Mouse (Mus musculus) lung, embryonic 15.5 days (tissue): ENCODE data around the gene Jmjd1c. TPM values are rescaled to one million over a fixed set of nuclear protein-coding genes. Genes with fewer than 3 reads are reported as not detected.

ENCODE experiments used
- ATAC-seq: fragments of 200-750 bp; cut with Nextera tagmentation; 2 replicates; pipeline ENCODE4 v1.8.0; 2017; ENCODE audit warnings: moderate number of reproducible peaks, borderline replicate concordance; ENCODE audit not compliant: low FRiP score, low TSS enrichment; ENCODE audit errors: extremely low read depth
- H3K27ac ChIP-seq: fragments of 300-500 bp; sonication (generic); 2 replicates; pipeline ENCODE4 v1.5.1; 2015; ENCODE audit warnings: moderate library complexity, mild to moderate bottlenecking, inconsistent platforms
- H3K27me3 ChIP-seq: fragments of 300-500 bp; sonication (generic); 2 replicates; pipeline ENCODE4 v1.6.1; 2015; ENCODE audit warnings: inconsistent platforms
- H3K36me3 ChIP-seq: fragments of 300-500 bp; sonication (generic); 2 replicates; pipeline ENCODE4 v1.6.1; 2015; ENCODE audit warnings: inconsistent platforms
- H3K4me1 ChIP-seq: fragments of 300-500 bp; sonication (generic); 2 replicates; pipeline ENCODE4 v1.6.1; 2015; ENCODE audit warnings: inconsistent platforms
- H3K4me2 ChIP-seq: fragments of 300-500 bp; sonication (generic); 2 replicates; pipeline ENCODE4 v1.6.1; 2015; ENCODE audit warnings: inconsistent platforms, mild to moderate bottlenecking, moderate library complexity
- H3K4me3 ChIP-seq: fragments of 300-500 bp; sonication (generic); 2 replicates; pipeline ENCODE4 v1.5.1; 2015; ENCODE audit warnings: mild to moderate bottlenecking, inconsistent platforms
- H3K9ac ChIP-seq: fragments of 300-500 bp; sonication (generic); 2 replicates; pipeline ENCODE4 v1.6.1; 2015; ENCODE audit warnings: inconsistent platforms
- H3K9me3 ChIP-seq: fragments of 300-500 bp; sonication (generic); 2 replicates; pipeline ENCODE4 v1.6.1; 2016; ENCODE audit warnings: inconsistent platforms
- WGBS: fragments of 180-500 bp; shearing (Covaris S2); methylation state at CpG from one replicate; pipeline ENCODE4 v1.1.7; 2015; 5-methylcytosine and 5-hydroxymethylcytosine counted together
- polyA plus RNA-seq: library from polyadenylated mRNA; unstranded; fragments of >200 nt; fragmentation: Nextera tagmentation; extraction: Ambion mirVana; gene quantifications from 2 replicates; pipeline ENCODE4 v1.2.1, GENCODE M21; 2015

Jmjd1c gene
- polyA plus RNA-seq, 1 experiment from 2014 or later = 30.7 TPM

DNA sequence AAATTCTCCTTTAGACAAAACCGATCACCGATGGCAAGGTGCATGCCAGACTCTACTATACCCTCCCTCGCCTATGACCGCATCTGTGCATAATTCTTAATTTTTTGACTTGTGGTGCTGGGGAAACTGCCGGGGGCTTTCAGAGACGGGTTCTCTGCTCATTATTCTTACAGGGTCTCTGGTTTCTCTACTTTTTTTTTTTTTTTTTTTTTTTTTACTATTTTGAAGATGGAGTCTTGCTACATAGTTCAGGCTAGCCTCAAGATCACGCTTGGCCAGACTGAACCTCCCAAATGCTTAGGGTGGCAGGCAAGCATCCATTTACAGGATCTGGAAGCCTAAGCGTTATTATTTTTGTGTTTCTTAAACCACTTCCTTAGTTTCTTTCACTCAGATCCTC, 22.3 kb upstream of the Jmjd1c start:
- WGBS = 93% methylated on average over 8 of the region's 8 CpGs
- H3K36me3 ChIP-seq = no peaks in the 10 kb centered on the region
- no peak overlapping the region for H3K9ac ChIP-seq
- H3K4me3 ChIP-seq = no peak overlapping the region
- H3K4me1 ChIP-seq = no peaks in the 10 kb centered on the region
- ATAC-seq = no peak
- H3K9me3 ChIP-seq = no peaks in the 10 kb centered on the region
- H3K27me3 ChIP-seq = no peaks in the 10 kb centered on the region
- H3K4me2 ChIP-seq = no peak overlapping the region
- H3K27ac ChIP-seq = no peak overlapping the region

DNA sequence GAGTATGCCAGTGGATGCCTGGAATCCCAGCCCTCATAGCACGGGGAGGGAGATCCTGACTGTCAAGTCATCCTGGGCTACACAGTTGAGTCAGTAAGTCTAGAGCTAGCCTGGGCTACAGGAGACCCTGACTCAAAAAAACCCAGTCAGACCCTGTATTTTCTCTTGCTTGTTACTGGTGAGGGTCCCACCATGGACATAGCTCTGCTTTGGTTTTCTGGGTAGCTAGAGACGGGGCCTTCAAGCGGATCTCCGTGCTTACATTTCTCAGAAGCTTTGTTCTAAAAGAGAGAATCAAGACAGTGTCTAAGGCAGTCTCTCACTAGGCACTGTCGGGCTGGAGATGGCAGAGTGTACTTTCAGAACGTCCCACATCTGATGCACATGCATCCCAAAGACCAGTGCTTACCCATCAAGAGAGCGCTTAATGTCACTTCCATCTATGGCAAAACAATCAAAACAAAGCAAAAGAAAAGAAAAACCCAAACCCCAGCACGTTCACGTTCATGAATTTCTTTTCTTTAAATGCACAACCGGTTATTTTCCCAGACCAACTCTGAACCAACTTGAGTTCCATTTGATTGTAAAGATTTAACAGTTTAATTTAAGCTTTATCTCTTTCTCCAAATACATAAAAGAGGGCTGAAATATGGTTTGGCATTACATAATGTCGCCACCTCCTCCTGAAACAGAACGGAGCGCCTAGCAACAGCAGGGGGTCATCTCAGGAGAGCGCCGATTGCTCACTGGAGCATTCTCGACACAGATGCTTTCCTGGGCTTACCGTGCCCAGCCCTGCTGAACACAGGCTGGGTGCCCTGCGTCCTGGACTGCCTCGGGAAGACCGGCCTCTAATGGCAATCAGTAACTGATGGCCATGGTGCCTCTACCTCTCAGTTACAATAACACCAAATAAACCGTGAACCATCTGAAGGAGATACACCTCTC, 19.7 kb upstream of the Jmjd1c start:
- no peak overlapping the region for H3K27ac ChIP-seq
- 63% methylated on average over 21 of the region's 21 CpGs for WGBS
- no peak for ATAC-seq

DNA sequence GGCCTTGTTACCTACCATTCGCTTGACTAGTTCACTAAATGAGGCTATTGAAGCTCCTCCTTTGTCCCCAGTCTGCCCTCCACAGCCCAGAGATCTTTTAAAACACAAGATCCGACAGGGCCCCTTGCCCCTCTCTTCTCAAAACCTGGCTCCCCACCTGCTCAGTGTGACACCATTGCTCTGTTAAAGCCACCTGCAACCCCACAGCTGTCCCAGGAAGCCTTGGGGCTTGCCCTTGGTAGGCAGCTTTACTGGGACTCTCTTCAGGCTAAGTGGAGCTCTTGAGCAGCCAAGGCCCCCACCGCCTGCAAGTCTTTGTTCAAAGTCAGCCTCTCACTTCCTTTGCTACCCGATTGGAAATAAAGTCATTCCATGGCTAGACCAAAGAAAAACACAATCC, 16.9 kb upstream of the Jmjd1c start:
- H3K4me2 ChIP-seq = no peak overlapping the region
- no peak overlapping the region for H3K4me3 ChIP-seq
- H3K4me1 ChIP-seq = peaks cover 3% of the 10 kb centered on the region; the same call in 1 of the 2 replicates
- H3K36me3 ChIP-seq = no peaks in the 10 kb centered on the region
- 53% methylated on average over 4 of the region's 4 CpGs for WGBS
- no peaks in the 10 kb centered on the region for H3K9me3 ChIP-seq
- H3K27ac ChIP-seq = no peak overlapping the region
- no peak for ATAC-seq
- H3K27me3 ChIP-seq = no peaks in the 10 kb centered on the region
- H3K9ac ChIP-seq = no peak overlapping the region

More for the DNA sequence above, 19.7 kb upstream of the Jmjd1c start:
- no peak overlapping the region for H3K4me3 ChIP-seq
- H3K9me3 ChIP-seq = no peaks in the 10 kb centered on the region
- no peak overlapping the region for H3K9ac ChIP-seq
- H3K36me3 ChIP-seq = no peaks in the 10 kb centered on the region
- H3K4me1 ChIP-seq = peaks cover 2% of the 10 kb centered on the region; the same call in 1 of the 2 replicates
- no peaks in the 10 kb centered on the region for H3K27me3 ChIP-seq
- no peak overlapping the region for H3K4me2 ChIP-seq

DNA sequence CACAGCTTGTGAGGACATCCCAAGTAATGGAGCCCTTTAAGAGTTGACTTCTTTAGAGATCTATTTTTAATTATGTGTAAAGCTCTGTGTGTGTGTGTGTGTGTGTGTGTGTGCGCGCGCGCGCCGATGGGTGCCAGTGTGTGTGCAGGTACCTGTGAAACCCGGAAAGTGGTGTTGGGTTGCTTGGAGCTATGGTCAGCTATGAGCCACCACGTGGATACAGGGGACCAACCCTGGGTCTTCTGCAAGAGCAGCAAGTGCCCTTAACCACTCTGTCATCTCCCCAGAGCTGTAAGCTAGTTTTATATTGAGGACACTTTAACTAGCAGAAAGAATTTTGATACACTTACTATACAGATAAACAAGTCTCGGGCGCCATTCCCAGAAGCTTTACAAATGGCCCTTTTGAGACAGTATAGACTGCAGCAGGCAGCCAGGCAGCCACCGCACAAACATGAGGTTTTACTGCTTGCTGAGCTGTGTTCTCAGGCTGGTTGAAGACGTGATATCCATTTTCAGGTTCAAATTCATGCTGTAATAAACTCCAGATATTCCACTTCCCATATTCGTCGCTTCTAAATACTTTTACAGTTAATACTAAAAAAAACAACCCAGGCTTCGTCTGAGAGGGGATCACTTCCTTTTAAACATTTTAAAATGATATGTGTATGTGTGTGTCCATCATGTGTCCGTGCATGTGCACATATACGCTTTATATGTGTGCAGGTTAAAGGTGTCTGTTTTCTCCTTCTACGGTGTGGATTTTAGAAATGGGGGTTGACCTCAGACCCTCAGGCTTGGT, 14.5 kb upstream of the Jmjd1c start:
- H3K27ac ChIP-seq = no peak overlapping the region

DNA sequence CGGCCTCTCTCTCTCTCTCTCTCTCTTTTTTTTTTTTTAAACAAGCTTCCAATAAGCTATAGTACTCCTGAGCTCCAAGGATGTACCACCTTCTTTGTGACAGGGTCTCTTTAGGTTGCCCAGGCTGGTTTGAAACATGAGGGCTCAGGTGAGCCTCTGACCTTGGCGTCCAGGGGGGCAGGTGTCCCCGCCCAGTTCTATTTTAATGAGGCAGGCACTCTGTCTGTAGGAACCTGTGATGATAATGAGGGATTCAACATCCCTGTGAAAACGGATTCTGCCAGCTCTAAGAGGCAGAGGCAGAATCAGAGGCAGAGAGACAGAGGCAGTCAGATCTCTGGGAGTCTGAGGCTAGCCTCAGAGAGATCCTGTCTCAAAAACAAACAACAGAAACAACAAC, 13.4 kb upstream of the Jmjd1c start:
- Histone ChIP-seq H3K27ac (no peak overlapping the region), H3K27me3 (no peaks in the 10 kb centered on the region), H3K4me2 (no peak overlapping the region), H3K4me3 (no peak overlapping the region), H3K9me3 (no peaks in the 10 kb centered on the region), H3K36me3 (no peaks in the 10 kb centered on the region), H3K4me1 (peaks cover 3% of the 10 kb centered on the region; the same call in 1 of the 2 replicates), H3K9ac (no peak overlapping the region)
- ATAC-seq = no peak
- WGBS = 88% methylated on average over 4 of the region's 4 CpGs

More for the DNA sequence above, 14.5 kb upstream of the Jmjd1c start:
- Histone ChIP-seq H3K4me3 (no peak overlapping the region), H3K4me2 (no peak overlapping the region), H3K36me3 (no peaks in the 10 kb centered on the region), H3K9me3 (no peaks in the 10 kb centered on the region), H3K27me3 (no peaks in the 10 kb centered on the region), H3K4me1 (peaks cover 3% of the 10 kb centered on the region; the same call in 1 of the 2 replicates), H3K9ac (no peak overlapping the region)
- whole genome bisulfite sequencing = 68% methylated on average over 18 of the region's 18 CpGs
- ATAC-seq = no peak

DNA sequence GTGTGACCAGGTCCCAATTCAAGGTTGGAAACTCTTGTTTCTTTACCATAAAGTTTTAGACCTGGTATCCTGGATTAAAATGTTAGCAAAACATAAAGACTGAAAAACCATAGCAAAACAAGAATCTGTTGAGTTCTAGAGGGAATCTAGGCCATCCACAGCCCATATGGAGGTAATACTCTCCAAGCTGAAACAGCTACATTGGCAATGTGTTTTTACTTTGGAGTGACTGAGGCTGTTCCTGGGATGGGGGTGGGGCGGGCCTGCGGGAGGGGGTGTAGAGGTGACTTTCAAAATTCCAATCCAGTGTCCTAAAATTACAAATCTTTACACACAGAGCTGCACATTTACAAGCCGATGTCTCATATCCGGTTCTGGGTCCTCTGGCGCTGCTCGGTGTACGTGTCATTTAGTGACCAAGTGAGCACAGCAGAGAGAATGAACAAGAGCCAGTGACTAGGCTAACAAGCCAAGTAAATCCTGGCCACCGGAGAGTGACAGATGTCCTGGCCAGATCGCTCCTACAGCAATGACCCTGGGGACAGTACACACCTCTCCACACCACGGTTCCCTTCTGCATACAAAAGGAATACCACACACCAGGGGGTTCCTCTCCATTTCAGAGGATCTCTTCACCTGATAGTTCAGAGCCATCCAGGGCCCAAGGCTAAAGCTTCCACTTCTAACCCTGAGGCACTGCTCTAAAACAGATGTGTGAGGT, 12.3 kb upstream of the Jmjd1c start:
- peaks cover 3% of the 10 kb centered on the region; the same call in 1 of the 2 replicates for H3K4me1 ChIP-seq
- no peaks in the 10 kb centered on the region for H3K27me3 ChIP-seq
- H3K4me2 ChIP-seq = no peak overlapping the region
- H3K27ac ChIP-seq = no peak overlapping the region
- no peak overlapping the region for H3K9ac ChIP-seq
- H3K9me3 ChIP-seq = no peaks in the 10 kb centered on the region
- no peak overlapping the region for H3K4me3 ChIP-seq
- 80% methylated on average over 10 of the region's 10 CpGs for WGBS
- no peak for ATAC-seq
- no peaks in the 10 kb centered on the region for H3K36me3 ChIP-seq

DNA sequence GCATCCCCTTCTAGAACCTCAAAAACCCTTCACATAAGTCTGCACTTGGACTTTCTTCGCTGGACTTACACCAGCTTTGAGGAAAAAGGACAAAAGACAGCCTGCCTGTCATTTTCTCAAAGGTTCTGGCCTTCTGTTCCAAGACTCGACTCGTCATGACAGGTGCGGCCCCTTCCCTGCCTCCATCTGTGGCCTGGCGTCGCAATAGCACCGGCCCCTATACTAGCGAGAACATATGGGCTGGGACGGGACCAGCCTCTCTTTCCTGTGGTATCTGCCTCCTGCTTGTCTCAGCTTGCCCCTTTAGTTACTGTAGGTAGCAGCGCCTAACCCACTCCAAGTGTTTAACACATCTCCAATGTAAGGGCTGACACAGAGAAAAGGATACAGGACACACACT, 10.8 kb upstream of the Jmjd1c start:
- H3K9me3 ChIP-seq = no peaks in the 10 kb centered on the region
- H3K27me3 ChIP-seq = no peaks in the 10 kb centered on the region
- 91% methylated on average over 10 of the region's 10 CpGs for WGBS
- H3K9ac ChIP-seq = no peak overlapping the region
- no peak overlapping the region for H3K4me2 ChIP-seq
- H3K4me3 ChIP-seq = no peak overlapping the region
- H3K4me1 ChIP-seq = peaks cover 3% of the 10 kb centered on the region; the same call in 1 of the 2 replicates
- no peak for ATAC-seq
- H3K36me3 ChIP-seq = no peaks in the 10 kb centered on the region
- no peak overlapping the region for H3K27ac ChIP-seq

DNA sequence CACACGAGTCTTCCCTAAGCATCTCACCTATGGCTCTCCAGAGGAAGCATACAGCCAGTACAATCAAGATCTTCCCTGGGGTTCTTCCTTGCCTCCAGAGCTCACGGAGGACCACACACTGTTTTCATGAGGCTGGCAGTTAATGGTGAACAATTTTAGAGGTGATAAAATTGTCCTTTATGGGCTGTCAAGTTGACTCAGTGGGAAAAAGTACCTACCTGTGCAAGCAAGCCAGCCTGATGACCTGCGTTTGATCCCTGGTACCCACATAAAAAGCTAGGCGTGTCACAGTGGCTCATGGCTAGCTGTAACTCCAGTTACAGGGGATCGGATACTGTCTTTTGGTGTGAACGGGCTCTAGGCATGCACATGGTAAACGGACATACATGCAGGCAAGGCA, 10.0 kb upstream of the Jmjd1c start:
- Histone ChIP-seq H3K36me3 (no peaks in the 10 kb centered on the region), H3K27me3 (no peaks in the 10 kb centered on the region), H3K4me3 (no peak overlapping the region), H3K9me3 (no peaks in the 10 kb centered on the region), H3K27ac (no peak overlapping the region), H3K4me1 (peaks cover 3% of the 10 kb centered on the region; the same call in 1 of the 2 replicates), H3K4me2 (no peak overlapping the region), H3K9ac (no peak overlapping the region)
- ATAC-seq = no peak
- WGBS = 78% methylated on average over 7 of the region's 7 CpGs

DNA sequence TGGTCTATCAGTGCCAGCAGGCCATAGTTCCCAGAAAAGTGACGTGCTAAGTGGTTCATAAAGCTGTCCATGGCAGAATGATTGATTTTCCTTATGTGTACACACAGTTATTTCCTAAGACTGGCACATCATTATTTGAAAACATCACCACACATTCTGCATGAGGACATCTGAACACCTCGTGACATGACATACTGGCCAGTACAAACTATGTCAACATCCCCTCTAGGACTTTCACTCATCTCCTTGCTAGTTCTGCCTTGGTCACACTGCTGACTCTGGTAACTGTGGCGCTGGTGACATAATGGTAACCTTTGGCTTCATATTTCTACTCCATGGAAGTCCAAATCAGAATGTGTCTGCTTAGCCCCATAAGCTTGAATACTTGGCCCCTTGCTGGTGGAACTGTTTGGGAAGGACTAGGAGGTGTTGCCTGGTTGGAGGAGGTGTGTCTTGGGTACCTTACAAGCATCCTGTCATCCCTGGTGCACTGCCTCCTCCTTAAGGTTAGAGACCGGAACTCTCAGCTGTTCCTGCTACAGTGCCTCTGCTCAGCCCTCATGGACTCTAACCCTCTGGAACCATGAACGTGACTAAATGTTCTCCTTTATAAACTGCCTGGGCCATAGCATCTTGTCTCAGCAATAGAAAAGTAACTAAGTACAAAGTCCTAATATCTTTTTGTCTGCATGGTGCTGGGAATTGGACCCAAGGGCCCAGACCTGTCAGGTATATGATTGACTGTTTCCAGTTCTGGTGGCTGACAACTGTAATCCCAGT, 8.3 kb upstream of the Jmjd1c start:
- WGBS = 83% methylated on average over 5 of the region's 5 CpGs
- no peak for ATAC-seq

DNA sequence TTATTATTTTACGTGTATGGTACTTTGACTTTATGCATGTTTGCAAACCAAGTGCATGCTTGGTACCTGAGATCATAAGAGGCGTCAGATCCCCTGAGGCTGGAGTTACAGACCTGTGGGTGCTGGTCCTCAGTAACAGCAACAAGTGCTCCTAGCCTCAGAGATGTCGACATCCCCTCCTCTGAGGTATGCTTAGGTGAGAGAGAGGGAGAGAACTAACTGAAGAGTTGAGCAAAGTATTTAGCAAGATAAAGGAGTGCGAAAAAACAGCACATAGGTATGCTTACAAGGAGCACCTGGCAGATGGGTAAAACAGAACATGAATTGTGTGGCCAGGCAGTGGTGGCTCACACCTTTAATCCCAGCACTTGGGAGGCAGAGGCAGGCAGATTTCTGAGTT, 5.3 kb upstream of the Jmjd1c start:
- Histone ChIP-seq H3K9ac (no peak overlapping the region), H3K27me3 (no peaks in the 10 kb centered on the region), H3K36me3 (no peaks in the 10 kb centered on the region), H3K27ac (no peak overlapping the region), H3K4me2 (no peak overlapping the region), H3K4me1 (peaks cover 9% of the 10 kb centered on the region), H3K4me3 (no peak overlapping the region), H3K9me3 (no peaks in the 10 kb centered on the region)
- no peak for ATAC-seq
- WGBS = 84% methylated on average over 4 of the region's 4 CpGs

More for the DNA sequence above, 8.3 kb upstream of the Jmjd1c start:
- no peak overlapping the region for H3K9ac ChIP-seq
- no peaks in the 10 kb centered on the region for H3K4me1 ChIP-seq
- no peak overlapping the region for H3K4me2 ChIP-seq
- no peak overlapping the region for H3K4me3 ChIP-seq
- no peaks in the 10 kb centered on the region for H3K27me3 ChIP-seq
- no peak overlapping the region for H3K27ac ChIP-seq
- no peaks in the 10 kb centered on the region for H3K9me3 ChIP-seq
- H3K36me3 ChIP-seq = no peaks in the 10 kb centered on the region

DNA sequence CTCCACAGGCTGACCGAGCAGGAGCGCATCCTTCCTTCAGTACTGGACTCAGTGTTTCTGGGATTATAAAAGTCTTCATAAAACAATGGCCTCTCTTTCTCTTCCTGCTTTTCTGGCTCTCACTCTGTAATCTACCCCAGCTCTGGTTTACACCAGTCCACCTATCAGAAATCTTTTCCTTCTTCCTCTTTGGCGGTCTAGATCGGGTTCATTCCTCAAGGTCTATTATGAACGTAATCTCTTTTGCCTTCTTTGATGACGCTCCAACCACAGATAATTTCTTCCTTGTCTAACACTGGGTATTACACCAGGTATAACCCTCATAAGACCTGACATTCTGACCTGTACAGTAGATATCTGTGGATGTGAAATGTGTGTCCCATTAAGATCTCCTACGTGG, 1.0 kb upstream of the Jmjd1c start:
- no peak overlapping the region for H3K4me3 ChIP-seq

More for the DNA sequence above, 1.0 kb upstream of the Jmjd1c start:
- Histone ChIP-seq H3K27me3 (no peaks in the 10 kb centered on the region), H3K4me1 (peaks cover 35% of the 10 kb centered on the region), H3K36me3 (no peaks in the 10 kb centered on the region), H3K4me2 (no peak overlapping the region), H3K9ac (no peak overlapping the region), H3K9me3 (no peaks in the 10 kb centered on the region), H3K27ac (no peak overlapping the region)
- ATAC-seq = no peak
- 81% methylated on average over 7 of the region's 7 CpGs for WGBS
